Mouse (Mus musculus): Measurements from ENCODE around the gene Tnxb.

DNA sequence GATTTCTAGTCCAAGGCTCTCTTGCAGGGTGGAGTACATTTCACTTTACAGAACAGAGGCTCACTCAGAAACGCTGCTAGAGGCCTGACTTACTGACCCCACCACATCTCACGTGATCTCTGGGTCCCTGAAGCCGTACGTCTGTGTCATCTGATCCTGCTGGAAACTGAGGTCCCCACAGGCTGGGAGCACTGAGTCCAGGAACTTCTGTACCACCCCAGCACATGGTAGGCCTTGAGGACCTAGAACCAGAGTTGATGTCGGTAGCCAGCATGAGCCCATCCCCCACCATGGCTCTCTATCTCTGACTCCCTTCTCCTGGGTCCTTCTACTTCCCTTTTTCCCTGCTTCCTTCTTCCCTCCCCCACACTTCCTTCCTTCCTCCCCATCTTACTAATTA is 76.2 kb downstream of the Tnxb start:
- TF ChIP-seq CTCF (IDR thresholded peaks at IDR 0.05; ENCODE audit: low read depth, low read length) (no peak), POLR2A (IDR thresholded peaks at IDR 0.05; ENCODE audit: borderline replicate concordance, low read depth, low read length) (no peak)
